Mouse (Mus musculus) ES-E14 (cell line): ENCODE measurements around the gene Wdr35. TPM values are rescaled to one million over a fixed set of nuclear protein-coding genes. Genes with fewer than 3 reads are reported as not detected.

Source experiments
- DNase-seq: peaks from one replicate; pipeline ENCODE4 v3.0.0-alpha.2; 2013; ENCODE audit warnings: low read depth, low spot score
- H3K27ac ChIP-seq: 2 replicates; pipeline ENCODE4 v1.5.1; 2012; ENCODE audit warnings: low read depth, mild to moderate bottlenecking, low read length, moderate library complexity, mixed read lengths; ENCODE audit not compliant: poor library complexity, insufficient read depth, severe bottlenecking
- H3K36me3 ChIP-seq: 2 replicates; pipeline ENCODE4 v1.6.1; 2012; ENCODE audit warnings: mild to moderate bottlenecking, low read length, moderate library complexity, mixed read lengths; ENCODE audit not compliant: control insufficient read depth, poor library complexity, insufficient read depth, severe bottlenecking
- H3K4me1 ChIP-seq, 2 experiments: fragments of 150-350 bp in 1 of 2; sonication (generic) in 1 of 2; 2 replicates each; pipeline ENCODE4 v1.6.1; 2012; ENCODE audit warnings: low read length in 2 of 2, mild to moderate bottlenecking in 1 of 2, mixed read lengths in 1 of 2; ENCODE audit not compliant: control insufficient read depth in 2 of 2, insufficient read depth in 2 of 2, poor library complexity in 1 of 2
- H3K4me3 ChIP-seq, 2 experiments: fragments of 150-350 bp in 1 of 2; sonication (generic) in 1 of 2; 2 replicates each; pipeline ENCODE4 v1.5.1; 2012; ENCODE audit warnings: low read length in 2 of 2, low read depth in 1 of 2, mild to moderate bottlenecking in 1 of 2, mixed read lengths in 1 of 2; ENCODE audit not compliant: insufficient read depth in 1 of 2, poor library complexity in 1 of 2, severe bottlenecking in 1 of 2
- H3K9ac ChIP-seq: 2 replicates; pipeline ENCODE4 v1.6.1; 2012; ENCODE audit warnings: low read depth, mild to moderate bottlenecking, low read length, mixed read lengths; ENCODE audit not compliant: poor library complexity, insufficient read depth, severe bottlenecking
- H3K9me3 ChIP-seq: fragments of 150-350 bp; sonication (generic); 2 replicates; pipeline ENCODE4 v1.6.1; 2012; ENCODE audit warnings: low read depth, mild to moderate bottlenecking, low read length; ENCODE audit not compliant: control insufficient read depth, insufficient read depth
- CHD2 ChIP-seq: IDR thresholded peaks from 2 replicates; pipeline ENCODE4 v1.6.1; 2014; ENCODE audit warnings: mild to moderate bottlenecking, low read depth, low read length, inconsistent platforms
- HCFC1 ChIP-seq: IDR thresholded peaks from 2 replicates; pipeline ENCODE4 v1.6.1; 2012; ENCODE audit warnings: low read length, inconsistent platforms, borderline replicate concordance; ENCODE audit not compliant: insufficient read depth
- MAFK ChIP-seq: IDR thresholded peaks from 2 replicates; pipeline ENCODE4 v1.6.1; 2014; ENCODE audit warnings: mild to moderate bottlenecking, low read depth, low read length, inconsistent platforms; ENCODE audit not compliant: insufficient read depth
- ZC3H11A ChIP-seq: IDR thresholded peaks from 2 replicates; pipeline ENCODE4 v1.6.1; 2012; ENCODE audit warnings: low read depth, mild to moderate bottlenecking, inconsistent platforms, low read length, borderline replicate concordance
- ZNF384 ChIP-seq: IDR thresholded peaks from 2 replicates; pipeline ENCODE4 v1.6.1; 2012; ENCODE audit warnings: low read depth, low read length, inconsistent platforms
- in situ Hi-C, 2 experiments: fragments of 600-800 bp; cut with MboI; formaldehyde crosslinking; loops; one replicate each; pipeline ENCODE4 v1.15.1; 2025; ENCODE audit warnings: low sequenced_read_pairs in 2 of 2, inconsistent platforms in 1 of 2; ENCODE audit not compliant: unreplicated experiment in 2 of 2
- total RNA-seq: library from RNA; depleted of rRNA; stranded (reverse); fragments of 300-350 nt; gene quantifications from 2 replicates; pipeline ENCODE4 v1.2.3, GENCODE M21; 2012

Gene Wdr35
- total RNA-seq, 1 experiment, result 22.3 TPM

DNA sequence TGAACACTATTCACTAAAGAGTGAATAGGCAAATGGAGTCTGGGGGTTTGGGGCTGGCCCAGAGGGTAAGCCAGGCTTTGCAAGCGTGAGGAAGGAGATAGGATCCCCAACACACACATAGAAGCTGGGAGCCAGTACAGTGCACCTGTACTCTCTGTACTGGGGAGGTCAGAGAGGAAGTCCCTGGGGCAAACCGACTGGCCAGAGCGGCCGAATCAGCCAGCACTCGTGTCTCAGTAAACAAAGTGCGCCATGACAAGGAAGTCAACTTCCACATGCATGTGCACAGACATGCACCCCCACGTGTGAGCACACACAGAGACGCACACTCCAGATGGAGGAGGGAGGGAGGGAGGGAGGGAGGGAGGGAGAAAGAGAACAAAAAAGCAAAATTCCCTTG lies 19.5 kb downstream of the Wdr35 start:
- in situ Hi-C loops, result no loop called here
- Histone ChIP-seq H3K27ac (no peak overlapping the region), H3K9me3 (no peaks in the 10 kb centered on the region), H3K36me3 (0 out of 2 replicates have a peak, but pooled peaks cover 2% of the 10 kb centered on the region), H3K4me1 (no peaks in the 10 kb centered on the region), H3K9ac (no peak overlapping the region), H3K4me3 (no peak overlapping the region)
- no peak for TF ChIP-seq MAFK
- TF ChIP-seq HCFC1, result no peak
- no peak for TF ChIP-seq CHD2
- no peak for TF ChIP-seq ZNF384
- TF ChIP-seq ZC3H11A, result no peak
- no peak for DNase-seq

DNA sequence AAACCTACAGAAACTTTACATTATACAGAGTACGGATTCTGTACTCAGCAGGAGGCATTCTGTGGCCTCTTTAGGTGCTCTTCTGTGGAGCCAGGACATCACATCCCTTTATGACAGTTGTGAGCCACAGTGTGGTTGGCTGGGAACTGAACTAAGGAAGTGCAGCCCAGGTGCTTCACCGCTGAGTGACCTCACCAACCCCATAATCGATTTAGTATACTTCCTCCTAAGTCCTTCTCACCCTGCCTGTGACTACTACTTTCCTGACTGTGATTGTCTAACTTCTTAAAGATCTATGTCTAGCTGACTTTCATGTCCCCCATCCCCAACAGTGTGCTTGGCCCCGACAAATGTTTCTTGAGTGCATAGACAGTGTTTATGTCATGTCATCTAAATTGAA lies 24.6 kb downstream of the Wdr35 start:
- H3K9me3 ChIP-seq, result no peaks in the 10 kb centered on the region
- in situ Hi-C loops, result no loop called here
- H3K27ac ChIP-seq, result no peak overlapping the region
- H3K36me3 ChIP-seq, result no peaks in the 10 kb centered on the region
- TF ChIP-seq HCFC1 (no peak), MAFK (no peak), CHD2 (no peak), ZNF384 (no peak), ZC3H11A (no peak)
- no peak overlapping the region for H3K9ac ChIP-seq
- H3K4me3 ChIP-seq, result no peak overlapping the region
- DNase-seq, result no peak
- no peaks in the 10 kb centered on the region for H3K4me1 ChIP-seq

DNA sequence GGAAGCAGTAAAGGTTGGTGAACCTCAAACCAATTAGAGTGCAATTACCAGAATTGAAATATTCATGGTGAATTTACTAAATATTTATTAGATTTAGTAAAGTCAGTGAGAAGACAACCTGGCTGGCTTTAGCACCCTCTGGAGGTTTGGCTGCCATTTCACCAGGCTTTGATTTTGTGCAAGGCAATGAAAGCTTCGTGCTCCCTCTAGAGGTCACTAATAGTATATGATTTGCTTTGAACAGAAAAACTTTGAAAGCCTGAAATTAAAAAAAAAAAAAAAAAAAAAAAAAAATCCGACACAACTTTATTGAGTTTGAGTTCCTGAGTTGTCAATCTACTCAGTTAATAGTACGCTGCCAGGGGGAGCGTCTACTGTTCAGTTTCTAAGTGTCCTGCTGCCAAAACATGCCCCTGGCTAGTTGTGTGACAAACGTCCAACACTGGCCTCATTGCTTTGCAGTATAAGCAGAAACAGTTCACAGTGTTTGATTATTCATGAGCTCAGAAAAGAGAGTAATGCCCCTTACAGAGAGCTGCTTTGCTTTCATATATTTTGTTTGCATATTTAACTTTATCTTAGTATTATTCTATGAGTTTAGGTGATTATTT lies 28.5 kb downstream of the Wdr35 start:
- in situ Hi-C loops, result loop anchor here in 1 of 2 experiments (25.0 kb wide), 1 partner anchor 240 kb away; the partner anchor contains the start of gene Sdc1
- no peaks in the 10 kb centered on the region for H3K4me1 ChIP-seq
- no peak overlapping the region for H3K9ac ChIP-seq
- no peak overlapping the region for H3K27ac ChIP-seq
- no peak overlapping the region for H3K4me3 ChIP-seq
- TF ChIP-seq CHD2 (no peak), ZC3H11A (peak; percentile 14; the same call in 1 of the 2 replicates), HCFC1 (no peak), MAFK (peak; percentile 79), ZNF384 (peak; percentile 99)
- peak; percentile 51 for DNase-seq
- H3K36me3 ChIP-seq, result no peaks in the 10 kb centered on the region
- H3K9me3 ChIP-seq, result no peaks in the 10 kb centered on the region

DNA sequence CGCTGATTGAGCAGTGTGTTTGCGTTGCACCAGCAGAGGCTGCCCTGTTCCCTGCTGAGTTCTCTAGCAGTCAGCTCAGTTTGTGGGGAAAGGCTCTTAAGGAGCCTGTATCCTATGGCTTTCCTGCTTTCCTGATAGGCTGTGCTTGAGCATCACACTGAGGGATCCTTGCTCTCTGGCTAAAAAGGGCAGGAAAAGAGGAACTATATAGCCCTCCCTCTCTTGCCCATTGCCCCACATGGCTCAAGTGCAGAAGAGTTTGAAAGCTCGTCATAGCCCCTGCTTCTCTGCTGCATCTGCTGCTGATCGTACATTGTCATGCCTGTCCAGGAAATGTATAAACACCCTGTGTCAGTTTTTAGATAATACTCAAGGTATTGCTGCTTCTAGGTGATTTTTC lies 33.5 kb downstream of the Wdr35 start:
- TF ChIP-seq HCFC1 (no peak), CHD2 (no peak), ZC3H11A (no peak), ZNF384 (no peak), MAFK (no peak)
- DNase-seq, result no peak
- Histone ChIP-seq H3K4me3 (no peak overlapping the region), H3K9me3 (no peaks in the 10 kb centered on the region), H3K9ac (no peak overlapping the region), H3K27ac (no peak overlapping the region), H3K36me3 (peaks cover 2% of the 10 kb centered on the region; the same call in 1 of the 2 replicates), H3K4me1 (no peaks in the 10 kb centered on the region)
- in situ Hi-C loops, result loop anchor here in 1 of 2 experiments (25.0 kb wide), 1 partner anchor 245 kb away; the partner anchor contains the start of gene Sdc1
